Mouse (Mus musculus): Measurements from ENCODE around the gene Copz2. TPM values are rescaled to one million over a fixed set of nuclear protein-coding genes. Genes with fewer than 3 reads are reported as not detected.

Copz2 gene
- total and polyA plus RNA-seq, 3 experiments: 0.35 to 4.1 (median 0.99) TPM

DNA sequence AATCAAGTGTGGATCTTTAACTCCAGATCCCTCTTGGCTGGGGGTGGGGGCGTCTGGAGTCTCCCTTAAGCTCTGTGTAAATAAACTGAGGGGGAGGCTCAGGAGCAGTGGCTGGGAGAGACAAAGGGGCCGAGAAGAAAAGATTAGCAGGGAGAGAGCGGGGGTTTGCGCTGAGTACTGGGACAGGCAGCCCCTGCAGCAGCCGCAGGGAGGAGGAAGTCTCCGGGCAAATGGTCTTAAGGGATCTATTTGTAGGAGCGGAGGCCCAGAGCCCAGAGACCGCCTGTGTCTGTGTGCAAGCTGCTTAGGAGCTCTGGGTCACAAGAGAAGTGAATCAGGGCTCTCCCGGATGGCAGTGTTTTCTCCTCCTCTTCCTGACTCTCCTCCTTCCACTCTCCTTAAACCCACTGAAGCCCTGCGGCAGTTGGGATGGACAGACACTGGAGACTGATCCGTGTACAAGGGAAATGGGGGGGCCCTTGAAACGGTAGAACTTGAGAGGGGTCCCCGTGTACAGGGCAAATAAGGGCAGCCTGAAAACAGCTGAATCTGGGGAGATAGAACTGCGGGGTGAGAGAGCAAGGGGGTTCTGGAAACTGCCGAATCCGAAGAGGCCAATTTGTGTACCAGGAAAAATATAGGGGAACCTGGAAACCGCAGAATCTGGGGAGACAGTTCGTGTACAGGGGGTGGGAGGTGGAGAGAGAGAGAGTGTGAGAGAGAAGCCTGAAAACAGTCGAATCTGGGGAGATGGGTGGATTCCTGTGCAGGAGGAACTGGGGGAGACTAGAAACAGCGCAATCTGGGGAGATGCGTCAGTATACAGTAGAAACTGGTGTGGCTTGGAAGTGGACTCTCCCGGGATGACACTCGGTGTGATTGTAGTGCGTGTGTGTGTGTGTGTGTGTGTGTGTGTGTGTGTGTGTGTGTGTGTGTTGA lies 23.0 kb downstream of the Copz2 start:
- in situ Hi-C loops (cut with MboI; ENCODE audit: low pct_ligation_motif_present, low pct_unique_long_range_greater_than_20kb, low sequenced_read_pairs): loop anchor here (5.0 to 25.0 kb wide), 3 partner anchors 40 to 435 kb away; no protein-coding TSS in a partner anchor
- Histone ChIP-seq H3K36me3 (replicated peaks in 1 of 2; ENCODE audit: control insufficient read depth in 1 of 2, insufficient read depth in 1 of 2, low read length in 1 of 2) (no peaks in the 10 kb centered on the region), H3K27me3 (replicated peaks) (peaks cover 70% of the 10 kb centered on the region), H3K4me2 (ENCODE audit: insufficient read depth, low read depth, poor library complexity, severe bottlenecking) (no peak overlapping the region), H3K79me2 (replicated peaks; ENCODE audit: control insufficient read depth, extremely low read depth, insufficient read depth, poor library complexity, severe bottlenecking) (no peaks in the 10 kb centered on the region), H3K9ac (ENCODE audit: insufficient read depth, low read depth) (no peak overlapping the region), H3K27ac (ENCODE audit: insufficient read depth, low read depth) (no peak overlapping the region), H3K4me3 (replicated peaks in 1 of 3; ENCODE audit: low read depth in 2 of 3, low read length in 2 of 3, poor library complexity in 1 of 3) (no peak overlapping the region), H3K9me3 (replicated peaks; ENCODE audit: low read length) (no peaks in the 10 kb centered on the region), H3K4me1 (ENCODE audit: control insufficient read depth in 1 of 2, insufficient read depth in 2 of 2) (peaks cover 0 to 18% of the 10 kb centered on the region in 2 experiments; a peak in 3 of 4 replicates)
- TF ChIP-seq ZC3H11A (IDR thresholded peaks at IDR 0.05; ENCODE audit: low read depth, low read length) (no peak), RCOR1 (conservative IDR thresholded peaks at IDR 0.05; ENCODE audit: low read depth, low read length) (no peak)
- dilution Hi-C loops (cut with MboI; ENCODE audit: extremely low pct_ligation_motif_present, extremely low pct_unique_long_range_greater_than_20kb, low sequenced_read_pairs): no loop called here
- no peak for DNase-seq (ENCODE audit: extremely low read depth)

DNA sequence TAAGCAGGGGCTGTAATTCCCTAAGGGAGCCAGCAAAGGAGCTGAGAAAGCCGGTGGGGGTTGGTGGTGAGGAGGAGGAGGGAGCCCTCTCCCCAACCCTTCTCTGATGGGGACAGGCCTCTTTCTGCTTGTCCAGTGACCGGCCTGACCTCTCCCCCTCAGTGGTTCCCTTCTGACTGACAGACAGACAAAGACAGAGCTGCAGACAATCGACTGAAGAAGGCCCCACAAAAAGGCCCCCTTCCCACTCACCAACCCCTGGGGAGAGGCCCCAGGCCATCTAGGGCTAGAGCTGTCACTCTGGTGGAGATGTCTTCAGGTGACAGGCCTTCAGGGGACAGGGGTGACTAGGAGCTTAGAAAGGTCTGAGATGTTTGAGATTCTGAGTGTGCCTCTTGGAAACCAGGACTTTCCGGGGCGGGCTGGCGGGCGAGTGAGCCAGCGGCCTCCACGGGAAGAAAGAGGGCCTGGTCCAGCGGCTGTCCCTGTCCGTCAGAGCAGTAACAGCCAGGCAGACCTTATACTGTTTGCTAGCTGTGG lies 24.0 kb downstream of the Copz2 start:
- no peak for TF ChIP-seq USF2 (conservative IDR thresholded peaks at IDR 0.05; ENCODE audit: low read depth, low read length)
- TF ChIP-seq MAFK (IDR thresholded peaks at IDR 0.05; ENCODE audit: insufficient replicate concordance, low read length): no peak
- no peak for TF ChIP-seq NELFE (IDR thresholded peaks at IDR 0.05; ENCODE audit: low read depth, low read length)
- TF ChIP-seq SMC3 (IDR thresholded peaks at IDR 0.05; ENCODE audit: low read depth, low read length): no peak
- no peak for TF ChIP-seq MEF2A (IDR thresholded peaks at IDR 0.05; ENCODE audit: borderline replicate concordance, low read depth, low read length)
- TF ChIP-seq GABPA (IDR thresholded peaks at IDR 0.05; ENCODE audit: insufficient replicate concordance, low read depth, low read length): no peak
- TF ChIP-seq ELF1 (IDR thresholded peaks at IDR 0.05; ENCODE audit: low read depth, low read length): no peak
- TF ChIP-seq UBTF (IDR thresholded peaks at IDR 0.05; ENCODE audit: low read depth, low read length): no peak
- TF ChIP-seq CTCF (conservative IDR thresholded peaks at IDR 0.05 in 1 of 2, IDR thresholded peaks at IDR 0.05 in 1 of 2; ENCODE audit: low read depth in 2 of 2, low read length in 2 of 2): no peak
- TF ChIP-seq JUN (IDR thresholded peaks at IDR 0.05; ENCODE audit: insufficient read depth, low read depth, low read length): no peak
- no peak for TF ChIP-seq ZC3H11A (IDR thresholded peaks at IDR 0.05; ENCODE audit: low read depth, low read length)
- no peak for TF ChIP-seq TCF12 (IDR thresholded peaks at IDR 0.05; ENCODE audit: low read depth, low read length)
- no peak for TF ChIP-seq ETS1 (conservative IDR thresholded peaks at IDR 0.05; ENCODE audit: low read depth, low read length)
- TF ChIP-seq RCOR1 (conservative IDR thresholded peaks at IDR 0.05; ENCODE audit: low read depth, low read length): no peak
- no peak for TF ChIP-seq RAD21 (IDR thresholded peaks at IDR 0.05; ENCODE audit: low read depth, low read length)
- no peak for TF ChIP-seq ZKSCAN1 (IDR thresholded peaks at IDR 0.05; ENCODE audit: borderline replicate concordance, low read depth, low read length)
- TF ChIP-seq BHLHE40 (IDR thresholded peaks at IDR 0.05; ENCODE audit: low read depth, low read length): no peak
- TF ChIP-seq MAX (IDR thresholded peaks at IDR 0.05; ENCODE audit: low read length): no peak
- TF ChIP-seq KAT2A (IDR thresholded peaks at IDR 0.05; ENCODE audit: insufficient replicate concordance, low read length): no peak
- in situ Hi-C loops (cut with MboI; ENCODE audit: low pct_ligation_motif_present, low pct_unique_long_range_greater_than_20kb, low sequenced_read_pairs): loop anchor here (5.0 to 25.0 kb wide), 3 partner anchors 39 to 436 kb away; no protein-coding TSS in a partner anchor
- H3K4me3 ChIP-seq (replicated peaks in 1 of 3; ENCODE audit: low read depth in 2 of 3, low read length in 2 of 3, poor library complexity in 1 of 3): no peak overlapping the region
- no peaks in the 10 kb centered on the region for H3K9me3 ChIP-seq (replicated peaks; ENCODE audit: low read length)
- no peaks in the 10 kb centered on the region for H3K36me3 ChIP-seq (replicated peaks in 1 of 2; ENCODE audit: control insufficient read depth in 1 of 2, insufficient read depth in 1 of 2, low read length in 1 of 2)
- no peak overlapping the region for H3K9ac ChIP-seq (ENCODE audit: insufficient read depth, low read depth)
- H3K27ac ChIP-seq (ENCODE audit: insufficient read depth, low read depth): no peak overlapping the region
- H3K4me2 ChIP-seq (ENCODE audit: insufficient read depth, low read depth, poor library complexity, severe bottlenecking): no peak overlapping the region
- DNase-seq (ENCODE audit: extremely low read depth): no peak
- no peaks in the 10 kb centered on the region for H3K79me2 ChIP-seq (replicated peaks; ENCODE audit: control insufficient read depth, extremely low read depth, insufficient read depth, poor library complexity, severe bottlenecking)
- H3K4me1 ChIP-seq (ENCODE audit: control insufficient read depth in 1 of 2, insufficient read depth in 2 of 2): peaks cover 4 to 28% of the 10 kb centered on the region in 2 experiments; a peak in 3 of 4 replicates
- dilution Hi-C loops (cut with MboI; ENCODE audit: extremely low pct_ligation_motif_present, extremely low pct_unique_long_range_greater_than_20kb, low sequenced_read_pairs): no loop called here
- peaks cover 80% of the 10 kb centered on the region for H3K27me3 ChIP-seq (replicated peaks)
